Mouse (Mus musculus) ES-E14 (cell line): ENCODE results near the gene Kmt2b. TPM values are rescaled to one million over a fixed set of nuclear protein-coding genes. Genes with fewer than 3 reads are reported as not detected.

Source experiments
- DNase-seq: peaks from one replicate; pipeline ENCODE4 v3.0.0-alpha.2; 2013; ENCODE audit warnings: low read depth, low spot score
- H3K27ac ChIP-seq: 2 replicates; pipeline ENCODE4 v1.5.1; 2012; ENCODE audit warnings: low read depth, mild to moderate bottlenecking, low read length, moderate library complexity, mixed read lengths; ENCODE audit not compliant: poor library complexity, insufficient read depth, severe bottlenecking
- H3K36me3 ChIP-seq: 2 replicates; pipeline ENCODE4 v1.6.1; 2012; ENCODE audit warnings: mild to moderate bottlenecking, low read length, moderate library complexity, mixed read lengths; ENCODE audit not compliant: control insufficient read depth, poor library complexity, insufficient read depth, severe bottlenecking
- H3K4me1 ChIP-seq, 2 experiments: fragments of 150-350 bp in 1 of 2; sonication (generic) in 1 of 2; 2 replicates each; pipeline ENCODE4 v1.6.1; 2012; ENCODE audit warnings: low read length in 2 of 2, mild to moderate bottlenecking in 1 of 2, mixed read lengths in 1 of 2; ENCODE audit not compliant: control insufficient read depth in 2 of 2, insufficient read depth in 2 of 2, poor library complexity in 1 of 2
- H3K4me3 ChIP-seq, 2 experiments: fragments of 150-350 bp in 1 of 2; sonication (generic) in 1 of 2; 2 replicates each; pipeline ENCODE4 v1.5.1; 2012; ENCODE audit warnings: low read length in 2 of 2, low read depth in 1 of 2, mild to moderate bottlenecking in 1 of 2, mixed read lengths in 1 of 2; ENCODE audit not compliant: insufficient read depth in 1 of 2, poor library complexity in 1 of 2, severe bottlenecking in 1 of 2
- H3K9ac ChIP-seq: 2 replicates; pipeline ENCODE4 v1.6.1; 2012; ENCODE audit warnings: low read depth, mild to moderate bottlenecking, low read length, mixed read lengths; ENCODE audit not compliant: poor library complexity, insufficient read depth, severe bottlenecking
- H3K9me3 ChIP-seq: fragments of 150-350 bp; sonication (generic); 2 replicates; pipeline ENCODE4 v1.6.1; 2012; ENCODE audit warnings: low read depth, mild to moderate bottlenecking, low read length; ENCODE audit not compliant: control insufficient read depth, insufficient read depth
- CHD2 ChIP-seq: IDR thresholded peaks from 2 replicates; pipeline ENCODE4 v1.6.1; 2014; ENCODE audit warnings: mild to moderate bottlenecking, low read depth, low read length, inconsistent platforms
- HCFC1 ChIP-seq: IDR thresholded peaks from 2 replicates; pipeline ENCODE4 v1.6.1; 2012; ENCODE audit warnings: low read length, inconsistent platforms, borderline replicate concordance; ENCODE audit not compliant: insufficient read depth
- MAFK ChIP-seq: IDR thresholded peaks from 2 replicates; pipeline ENCODE4 v1.6.1; 2014; ENCODE audit warnings: mild to moderate bottlenecking, low read depth, low read length, inconsistent platforms; ENCODE audit not compliant: insufficient read depth
- ZC3H11A ChIP-seq: IDR thresholded peaks from 2 replicates; pipeline ENCODE4 v1.6.1; 2012; ENCODE audit warnings: low read depth, mild to moderate bottlenecking, inconsistent platforms, low read length, borderline replicate concordance
- ZNF384 ChIP-seq: IDR thresholded peaks from 2 replicates; pipeline ENCODE4 v1.6.1; 2012; ENCODE audit warnings: low read depth, low read length, inconsistent platforms
- in situ Hi-C, 2 experiments: fragments of 600-800 bp; cut with MboI; formaldehyde crosslinking; loops; one replicate each; pipeline ENCODE4 v1.15.1; 2025; ENCODE audit warnings: low sequenced_read_pairs in 2 of 2, inconsistent platforms in 1 of 2; ENCODE audit not compliant: unreplicated experiment in 2 of 2
- total RNA-seq: library from RNA; depleted of rRNA; stranded (reverse); fragments of 300-350 nt; gene quantifications from 2 replicates; pipeline ENCODE4 v1.2.3, GENCODE M21; 2012

The Kmt2b gene
- total RNA-seq, 1 experiment: 73.7 TPM

DNA sequence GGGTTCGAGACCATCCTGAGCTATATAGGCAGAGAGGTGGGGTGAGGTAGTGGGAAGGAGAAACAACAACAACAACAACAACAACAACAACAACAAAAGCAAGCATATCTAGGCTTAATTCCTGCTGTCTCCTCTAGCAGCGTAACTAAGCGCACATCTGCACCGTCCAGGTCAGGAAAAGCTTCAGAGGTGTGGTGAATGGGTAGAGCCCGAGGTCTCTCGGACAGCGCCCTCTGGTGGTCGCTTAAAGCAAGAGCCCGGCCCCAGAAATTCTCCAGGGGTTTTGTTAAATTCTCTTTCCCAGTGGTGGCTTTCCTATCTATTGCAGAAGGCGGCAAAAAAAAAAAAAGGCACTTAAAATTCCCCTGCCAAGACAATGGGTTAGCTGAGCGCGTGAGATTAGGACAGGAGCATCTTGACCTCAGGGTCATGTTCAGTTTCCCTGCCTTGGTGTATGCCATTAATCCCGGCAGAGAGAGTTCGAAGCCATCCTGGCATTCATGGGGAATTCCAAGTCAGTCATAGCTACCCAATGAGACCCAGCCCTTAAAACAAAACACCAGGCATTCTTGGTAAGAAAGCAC, 25.1 kb upstream of the Kmt2b start:
- Histone ChIP-seq H3K27ac (no peak overlapping the region), H3K4me3 (no peak overlapping the region), H3K9me3 (no peaks in the 10 kb centered on the region), H3K36me3 (peaks cover 18% of the 10 kb centered on the region), H3K9ac (no peak overlapping the region), H3K4me1 (peaks cover 0 to 10% of the 10 kb centered on the region in 2 experiments; a peak in 1 of 4 replicates)
- TF ChIP-seq HCFC1: 0 out of 2 replicates have a peak, but pooled peaks have one; percentile 44
- TF ChIP-seq ZC3H11A: 0 out of 2 replicates have a peak, but pooled peaks have one; percentile 4
- TF ChIP-seq MAFK: no peak
- TF ChIP-seq ZNF384: peak; percentile 96
- TF ChIP-seq CHD2: no peak
- in situ Hi-C loops: no loop called here
- no peak for DNase-seq

DNA sequence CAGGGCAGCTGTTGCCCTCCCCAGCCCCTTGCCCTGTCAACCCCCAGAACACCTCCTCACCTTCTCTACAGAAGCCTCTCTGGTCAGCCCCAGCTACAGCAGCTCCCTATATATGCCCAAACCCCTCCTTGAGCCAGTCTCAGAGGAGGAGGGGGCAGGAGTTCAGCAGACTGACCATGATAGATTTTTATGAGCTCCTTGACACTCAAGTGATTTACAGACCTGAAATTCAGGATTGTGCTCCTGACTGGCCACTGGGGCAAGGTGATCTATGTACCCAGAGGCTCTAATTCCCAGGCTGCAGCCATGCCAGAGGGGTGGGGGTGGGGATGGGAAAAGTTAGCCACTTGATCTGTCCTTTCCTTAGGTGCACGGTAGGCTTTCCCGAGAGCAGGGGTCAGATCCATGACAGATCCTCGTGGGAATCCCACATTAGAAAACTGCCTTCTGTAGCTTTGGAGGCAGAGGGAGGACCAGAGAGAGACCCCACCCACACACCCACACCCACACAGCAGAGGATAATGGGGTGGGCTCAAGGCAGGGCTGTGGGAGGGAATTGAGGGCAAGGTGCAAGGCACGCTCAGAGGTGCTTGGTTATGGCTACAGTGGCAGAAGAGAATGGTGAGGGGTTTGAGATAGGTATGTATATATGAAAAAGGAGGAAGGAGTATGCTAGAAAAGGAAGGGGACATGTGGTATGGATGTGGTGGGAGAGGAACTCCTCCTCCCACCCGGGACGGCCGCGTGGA, 24.3 kb upstream of the Kmt2b start, which contains the start of gene Upk1a:
Upk1a (minus strand) TSS at position 194 of the 749 bp plus-strand sequence.
- Histone ChIP-seq H3K27ac (no peak within 1 kb of the TSS), H3K4me3 (no peak within 1 kb of the TSS), H3K36me3 (peaks cover 12% of the 10 kb centered on the region), H3K9ac (no peak within 1 kb of the TSS), H3K4me1 (peaks cover 0 to 15% of the 10 kb centered on the region in 2 experiments; a peak in 1 of 4 replicates), H3K9me3 (no peaks in the 10 kb centered on the region)
- no peak for DNase-seq
- no peak for TF ChIP-seq HCFC1
- TF ChIP-seq ZC3H11A: no peak
- TF ChIP-seq MAFK: no peak
- TF ChIP-seq CHD2: no peak
- no peak for TF ChIP-seq ZNF384
- in situ Hi-C loops: no loop called here

DNA sequence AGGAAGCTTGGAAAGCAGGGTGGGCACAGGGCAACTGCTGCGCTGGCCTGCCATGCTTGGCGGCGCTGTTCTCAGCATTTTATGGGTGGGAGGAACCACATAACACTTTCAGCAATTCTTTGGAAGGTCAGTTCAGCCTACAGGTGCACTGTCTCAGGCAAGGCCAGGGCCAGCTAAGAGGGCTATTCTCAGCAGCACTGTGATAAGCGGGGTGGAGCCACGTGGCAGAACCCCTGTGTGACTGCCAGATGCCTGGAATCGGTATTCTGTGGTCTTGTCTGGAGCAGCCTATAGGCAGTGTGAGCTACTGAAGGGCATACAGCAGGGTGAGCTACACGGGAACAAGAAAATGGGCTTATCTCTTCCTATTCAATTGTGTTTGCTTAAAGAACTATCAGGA, 21.5 kb upstream of the Kmt2b start:
- Histone ChIP-seq H3K9ac (no peak overlapping the region), H3K9me3 (no peaks in the 10 kb centered on the region), H3K4me1 (peaks cover 0 to 17% of the 10 kb centered on the region in 2 experiments; a peak in 2 of 4 replicates), H3K4me3 (no peak overlapping the region), H3K36me3 (no peaks in the 10 kb centered on the region), H3K27ac (no peak overlapping the region)
- in situ Hi-C loops: no loop called here
- no peak for TF ChIP-seq ZC3H11A
- TF ChIP-seq ZNF384: no peak
- no peak for TF ChIP-seq CHD2
- TF ChIP-seq HCFC1: no peak
- TF ChIP-seq MAFK: no peak
- DNase-seq: no peak

DNA sequence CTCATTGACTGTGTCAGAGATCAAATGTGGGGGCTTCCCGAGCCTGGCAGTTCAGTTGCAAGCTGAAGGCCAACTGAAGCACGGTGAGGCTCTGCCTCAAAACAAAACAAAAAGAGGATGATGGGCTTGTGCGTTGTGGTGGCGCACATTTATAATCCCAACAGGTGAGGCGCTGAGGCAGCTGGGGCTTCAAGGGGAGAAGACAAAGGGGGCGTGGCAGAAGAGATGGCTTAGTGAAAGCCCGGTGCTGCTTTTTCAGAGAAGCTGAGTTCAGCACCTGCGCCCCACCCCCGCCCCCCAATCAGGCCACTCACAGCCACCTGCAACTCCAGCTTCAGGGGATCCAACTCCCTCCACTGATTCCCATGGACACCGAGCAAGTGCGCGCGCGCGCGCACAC, 19.9 kb upstream of the Kmt2b start:
- no peak overlapping the region; the same call in 1 of the 2 replicates for H3K27ac ChIP-seq
- H3K4me3 ChIP-seq: no peak overlapping the region
- H3K9ac ChIP-seq: no peak overlapping the region
- in situ Hi-C loops: no loop called here
- TF ChIP-seq ZNF384 (no peak), MAFK (no peak), HCFC1 (no peak), CHD2 (no peak), ZC3H11A (no peak)
- no peaks in the 10 kb centered on the region for H3K9me3 ChIP-seq
- H3K4me1 ChIP-seq: peaks cover 0 to 25% of the 10 kb centered on the region in 2 experiments; a peak in 3 of 4 replicates
- H3K36me3 ChIP-seq: no peaks in the 10 kb centered on the region
- DNase-seq: no peak
